Mouse (Mus musculus) bone marrow, adult 2 months (tissue): Measurements from ENCODE around the gene Polr2i. TPM values are rescaled to one million over a fixed set of nuclear protein-coding genes. Genes with fewer than 3 reads are reported as not detected.

Source experiments
- H3K27ac ChIP-seq: fragments of 200-500 bp; 2 replicates; pipeline ENCODE4 v1.5.1; 2012; ENCODE audit warnings: low read depth, mild to moderate bottlenecking, control low read depth, inconsistent platforms, low read length; ENCODE audit not compliant: control insufficient read depth, poor library complexity, insufficient read depth
- H3K4me1 ChIP-seq: fragments of 200-500 bp; 2 replicates; pipeline ENCODE4 v1.6.1; 2011; ENCODE audit warnings: low read length; ENCODE audit not compliant: control insufficient read depth, insufficient read depth
- H3K4me3 ChIP-seq: fragments of 200-500 bp; replicated peaks from 2 replicates; pipeline ENCODE3; 2011; ENCODE audit warnings: mild to moderate bottlenecking, low read depth, low read length, control low read depth; ENCODE audit not compliant: control insufficient read depth
- CTCF ChIP-seq: fragments of 200-500 bp; IDR thresholded peaks from 2 replicates; pipeline ENCODE4 v1.5.1; 2011; ENCODE audit warnings: low read length, control low read depth; ENCODE audit not compliant: control insufficient read depth, insufficient read depth
- POLR2A ChIP-seq: fragments of 200-500 bp; IDR thresholded peaks from 2 replicates; pipeline ENCODE4 v1.6.1; 2011; ENCODE audit warnings: low read depth, mild to moderate bottlenecking, control low read depth, low read length, borderline replicate concordance; ENCODE audit not compliant: control insufficient read depth
- WGBS: fragments of 180-500 bp; shearing (Covaris S2); methylation state at CpG from one replicate; pipeline ENCODE4 v1.1.7; 2018; 5-methylcytosine and 5-hydroxymethylcytosine counted together
- polyA plus RNA-seq: library from polyadenylated mRNA; stranded (reverse); fragments of >200 nt; gene quantifications from 2 replicates; pipeline ENCODE4 v1.2.4, GENCODE M21; 2011; ENCODE audit warnings: low replicate concordance; ENCODE audit not compliant: missing spikeins, insufficient read depth, insufficient read length

Polr2i gene
- polyA plus RNA-seq, 1 experiment = 50.8 TPM

GRCm38 (mm10) chr7:30216723-30217151 is 15.0 kb upstream of the Polr2i start:
- 2% methylated on average over 16 of the region's 16 CpGs for WGBS
- no peak overlapping the region for H3K4me3 ChIP-seq
- TF ChIP-seq POLR2A (0 out of 2 replicates have a peak, but pooled peaks have one; percentile 17), CTCF (peak; percentile 88)
- no peak overlapping the region for H3K27ac ChIP-seq
- H3K4me1 ChIP-seq = peaks cover 3% of the 10 kb centered on the region; the same call in 1 of the 2 replicates

GRCm38 (mm10) chr7:30217277-30217676 is 14.5 kb upstream of the Polr2i start:
- Histone ChIP-seq H3K4me1 (peaks cover 3% of the 10 kb centered on the region; the same call in 1 of the 2 replicates), H3K4me3 (no peak overlapping the region), H3K27ac (no peak overlapping the region)
- TF ChIP-seq CTCF = no peak
- no peak for TF ChIP-seq POLR2A
- WGBS = 86% methylated on average over 2 of the region's 2 CpGs

GRCm38 (mm10) chr7:30219293-30220007 is 12.3 kb upstream of the Polr2i start:
- Histone ChIP-seq H3K4me3 (peak overlapping the region; percentile 56), H3K4me1 (peaks cover 3% of the 10 kb centered on the region; the same call in 1 of the 2 replicates), H3K27ac (peak overlapping the region; percentile 30)
- TF ChIP-seq CTCF (no peak), POLR2A (peak; percentile 41; the same call in 1 of the 2 replicates)
- WGBS = 1% methylated on average over 16 of the region's 16 CpGs

GRCm38 (mm10) chr7:30220008-30220356 is 11.8 kb upstream of the Polr2i start:
- TF ChIP-seq POLR2A (no peak), CTCF (no peak)
- 7% methylated on average over 11 of the region's 11 CpGs for WGBS
- peaks cover 3% of the 10 kb centered on the region; the same call in 1 of the 2 replicates for H3K4me1 ChIP-seq
- H3K4me3 ChIP-seq = peak overlapping the region; percentile 16
- H3K27ac ChIP-seq = peak overlapping the region; percentile 30; the same call in 1 of the 2 replicates

- TF ChIP-seq CTCF (no peak), POLR2A (no peak)
- WGBS = 76% methylated on average over 3 of the region's 3 CpGs
- peaks cover 3% of the 10 kb centered on the region; the same call in 1 of the 2 replicates for H3K4me1 ChIP-seq
Measured at GRCm38 (mm10) chr7:30221433-30221832, 10.3 kb upstream of the Polr2i start.

GRCm38 (mm10) chr7:30222205-30222604 is 9.5 kb upstream of the Polr2i start:
- no peak for TF ChIP-seq POLR2A
- TF ChIP-seq CTCF = no peak
- no peak overlapping the region for H3K4me3 ChIP-seq
- peaks cover 3% of the 10 kb centered on the region; the same call in 1 of the 2 replicates for H3K4me1 ChIP-seq
- WGBS = 77% methylated on average over 5 of the region's 5 CpGs
- H3K27ac ChIP-seq = no peak overlapping the region

More at GRCm38 (mm10) chr7:30221433-30221832, 10.3 kb upstream of the Polr2i start:
- Histone ChIP-seq H3K4me3 (no peak overlapping the region), H3K27ac (no peak overlapping the region)

- no peak overlapping the region for H3K27ac ChIP-seq
- H3K4me1 ChIP-seq = peaks cover under 1% of the 10 kb centered on the region; the same call in 1 of the 2 replicates
- TF ChIP-seq CTCF (no peak), POLR2A (no peak)
- no peak overlapping the region for H3K4me3 ChIP-seq
- 89% methylated on average over 12 of the region's 12 CpGs for WGBS
Measured at GRCm38 (mm10) chr7:30224206-30224605, 7.5 kb upstream of the Polr2i start.

GRCm38 (mm10) chr7:30231328-30231668 is 450 bp upstream of the Polr2i start:
- no peak overlapping the region for H3K27ac ChIP-seq
- under 1% methylated on average over 16 of the region's 16 CpGs for WGBS

GRCm38 (mm10) chr7:30232631-30233148 is 942 bp downstream of the Polr2i start:
- Histone ChIP-seq H3K4me1 (peaks cover 1% of the 10 kb centered on the region; the same call in 1 of the 2 replicates), H3K27ac (peak overlapping the region; percentile 30), H3K4me3 (peak overlapping the region; percentile 71)
- WGBS = 3% methylated on average over 24 of the region's 24 CpGs
- TF ChIP-seq POLR2A (no peak), CTCF (peak; percentile 57)

More at GRCm38 (mm10) chr7:30231328-30231668, 450 bp upstream of the Polr2i start:
- peaks cover 1% of the 10 kb centered on the region; the same call in 1 of the 2 replicates for H3K4me1 ChIP-seq
- H3K4me3 ChIP-seq = peak overlapping the region; percentile 71
- TF ChIP-seq CTCF (no peak), POLR2A (no peak)
